Mouse (Mus musculus): ENCODE measurements around the gene Ubiad1. TPM values are rescaled to one million over a fixed set of nuclear protein-coding genes. Genes with fewer than 3 reads are reported as not detected.

Gene Ubiad1
- total RNA-seq, 2 experiments from 2014 or later = 22.7 TPM

GRCm38 (mm10) chr4:148415575-148415974, 29.0 kb downstream of the Ubiad1 start:
- DNase-seq = no peak
- intact Hi-C loops (cut with DNase I) = no loop called here

DNA sequence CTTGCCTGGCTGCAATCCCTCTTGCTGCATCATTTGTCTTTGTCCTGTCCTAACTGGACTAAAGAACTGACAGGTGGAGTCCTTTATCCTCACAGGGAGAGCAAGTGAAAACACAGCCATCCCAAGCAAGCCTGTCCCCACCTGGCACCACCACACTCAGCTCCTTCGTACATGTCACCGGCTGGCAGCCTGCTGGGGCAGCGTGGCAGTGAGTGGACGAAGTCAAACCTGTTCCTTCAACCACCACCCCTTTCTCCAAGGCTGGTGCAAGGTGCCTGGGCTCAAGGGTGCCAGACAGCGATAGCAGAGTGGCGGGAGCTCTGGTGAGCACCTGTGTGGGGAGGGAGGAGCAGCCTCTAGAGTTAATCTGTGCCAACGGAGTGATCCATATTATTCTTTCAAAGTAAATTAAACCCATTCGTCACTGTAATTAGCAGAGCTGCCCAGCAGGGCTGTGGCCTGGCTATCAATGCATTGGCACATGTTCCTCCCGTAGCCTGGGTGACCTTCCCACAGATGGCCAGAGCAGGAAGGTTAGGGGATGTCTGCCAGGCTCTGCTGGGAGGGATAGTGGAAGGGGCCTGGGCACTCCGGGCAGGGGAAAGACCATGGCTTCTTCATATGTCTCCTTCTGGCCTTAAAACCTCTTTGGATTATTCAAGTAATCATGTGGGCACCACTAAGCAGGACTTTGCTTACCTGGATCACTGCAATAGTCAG, 36.2 kb downstream of the Ubiad1 start:
- DNase-seq = no peak
- intact Hi-C loops (cut with DNase I) = no loop called here

DNA sequence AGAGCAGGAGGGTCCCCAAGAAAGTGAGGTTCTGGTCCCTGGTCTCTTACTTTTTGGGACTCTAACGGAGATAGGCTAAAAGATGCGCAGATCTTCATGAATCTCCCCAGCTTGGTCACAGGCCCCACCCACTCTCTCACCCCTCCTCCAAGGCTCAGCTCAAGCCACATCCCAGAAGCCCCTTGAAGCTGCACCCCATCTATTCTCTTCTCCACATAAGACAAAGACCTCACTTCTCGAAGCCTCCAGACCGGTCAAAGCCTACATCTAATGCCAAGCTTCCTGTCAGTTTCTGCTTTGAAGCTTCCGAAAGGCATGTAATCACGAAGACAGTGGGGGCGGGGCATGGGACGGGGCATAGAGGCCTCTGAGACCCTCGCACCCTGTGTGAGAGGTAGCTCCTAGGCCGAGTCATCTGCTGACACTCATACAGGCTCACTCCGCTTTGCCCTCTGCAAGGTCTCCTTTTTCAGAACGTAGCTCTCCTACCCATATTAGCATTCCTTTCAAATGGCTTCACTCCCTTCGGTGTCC, 39.2 kb downstream of the Ubiad1 start:
- DNase-seq = no peak
- intact Hi-C loops (cut with DNase I) = no loop called here

DNA sequence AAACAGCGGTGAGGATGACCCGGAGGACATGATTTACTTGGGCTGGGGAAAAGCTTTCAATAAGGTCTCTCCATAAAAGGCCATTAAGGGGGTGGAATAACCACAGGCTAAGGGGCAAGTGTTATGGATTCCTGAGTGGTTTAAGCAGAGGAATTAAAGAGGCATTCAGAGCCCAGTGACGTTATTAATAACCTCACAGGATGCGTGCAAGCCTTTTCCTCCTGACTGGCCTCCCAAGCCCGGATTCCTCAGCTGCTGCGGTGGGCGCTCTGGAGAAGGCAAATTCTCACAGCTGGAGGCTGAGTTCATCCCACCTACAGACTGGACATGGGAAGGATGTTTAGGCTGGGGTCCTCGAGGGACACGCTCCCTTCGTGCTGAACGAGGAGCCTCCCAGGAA, 39.8 kb downstream of the Ubiad1 start:
- no peak for DNase-seq
- intact Hi-C loops (cut with DNase I) = no loop called here

DNA sequence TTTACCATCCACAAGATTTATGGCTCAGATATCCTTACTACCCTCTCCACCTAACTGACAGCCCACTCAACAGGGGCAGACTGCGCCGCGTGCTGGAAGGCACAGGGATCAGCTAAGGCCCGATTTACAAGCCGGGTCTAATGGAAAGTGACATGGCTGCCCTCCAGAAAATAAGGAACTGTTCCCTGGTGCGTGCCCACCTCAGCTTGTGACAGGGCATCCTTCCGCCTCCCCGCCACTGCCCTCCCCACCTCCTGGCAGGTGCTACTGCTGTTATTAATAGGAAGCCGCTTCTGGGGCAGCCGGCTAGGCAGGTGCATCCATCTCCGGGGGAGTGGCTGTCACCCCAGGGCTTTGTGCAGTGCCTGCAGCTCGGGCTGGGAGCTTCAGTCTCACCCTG, 41.2 kb downstream of the Ubiad1 start:
- intact Hi-C loops (cut with DNase I) = no loop called here

DNA sequence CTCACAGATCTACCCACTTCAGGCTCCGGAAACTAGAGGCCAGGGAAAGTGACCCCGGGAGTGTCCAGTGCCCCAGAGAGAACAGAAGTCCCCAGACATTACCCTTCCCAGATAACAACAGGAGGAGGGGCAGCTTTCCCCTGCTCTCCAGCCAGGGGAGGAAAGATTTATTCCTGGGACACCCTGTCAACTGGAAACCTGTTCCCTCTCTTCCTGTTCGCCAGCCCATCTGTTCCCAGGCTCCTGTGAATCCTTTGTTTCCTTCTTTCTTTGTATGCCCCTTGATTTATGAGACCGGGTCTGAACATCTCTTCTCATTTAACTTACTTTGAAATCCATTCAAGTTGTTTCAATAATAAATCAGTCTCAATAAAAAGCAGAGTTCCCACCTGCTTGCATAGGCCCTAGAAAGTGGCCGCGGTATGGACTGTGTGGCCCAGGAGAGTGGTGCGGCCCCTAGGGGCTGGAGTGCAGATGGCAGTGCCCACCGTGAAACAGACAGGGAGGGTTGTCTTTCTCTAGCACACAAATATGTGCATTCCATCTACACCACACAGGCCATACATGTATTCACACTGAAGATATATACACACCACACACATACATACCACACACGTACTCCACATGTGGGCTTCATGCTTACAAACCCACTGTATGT, 45.0 kb downstream of the Ubiad1 start:
- intact Hi-C loops (cut with DNase I) = no loop called here
- DNase-seq = no peak

More for the DNA sequence above, 41.2 kb downstream of the Ubiad1 start:
- DNase-seq = no peak

- DNase-seq = no peak
- intact Hi-C loops (cut with DNase I) = no loop called here
These were observed 46.9 kb downstream of the Ubiad1 start for GRCm38 (mm10) chr4:148397531-148398287.

GRCm38 (mm10) chr4:148397113-148397512, 47.5 kb downstream of the Ubiad1 start:
- intact Hi-C loops (cut with DNase I) = no loop called here
- DNase-seq = no peak

DNA sequence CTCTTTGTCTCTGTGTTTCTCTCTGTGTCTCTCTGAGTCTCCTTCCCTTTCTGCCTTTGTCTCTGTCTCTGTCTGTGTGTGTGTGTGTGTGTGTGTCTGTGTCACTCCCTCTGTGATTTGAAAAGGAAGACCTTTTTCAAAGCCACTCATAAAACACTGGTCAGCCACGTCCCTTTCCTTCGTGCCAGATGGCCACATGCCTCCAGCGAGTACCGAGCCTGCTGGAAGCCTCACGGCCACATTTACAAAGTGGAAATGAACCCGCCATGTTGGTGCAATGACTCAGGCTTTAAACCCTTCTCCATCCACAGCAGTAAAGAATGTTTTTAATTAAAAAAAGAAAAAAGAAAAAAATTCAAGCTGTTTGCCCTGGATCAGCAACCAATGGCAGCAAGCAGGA, 48.7 kb downstream of the Ubiad1 start:
- intact Hi-C loops (cut with DNase I) = no loop called here
- no peak for DNase-seq

DNA sequence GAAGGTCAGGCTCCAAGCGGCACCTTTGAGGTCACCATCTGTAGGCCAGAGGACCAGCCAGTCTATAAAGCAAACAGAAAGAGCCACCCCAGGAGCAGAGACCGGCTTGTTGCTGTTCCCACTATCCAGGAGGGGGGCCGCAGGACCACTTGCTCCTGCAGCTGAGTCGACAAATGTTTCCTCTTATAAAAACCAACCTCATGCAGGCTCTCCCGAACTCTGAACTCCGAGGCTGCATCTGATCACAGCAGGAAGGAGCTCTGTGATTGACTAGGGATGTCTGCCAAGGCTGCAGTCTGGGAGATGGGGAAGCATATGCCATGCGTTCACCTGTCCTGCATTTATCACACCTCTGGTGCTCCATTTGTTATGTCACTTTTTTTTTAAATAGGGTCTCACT, 49.4 kb downstream of the Ubiad1 start:
- DNase-seq = no peak
- intact Hi-C loops (cut with DNase I) = no loop called here

- DNase-seq = no peak
- intact Hi-C loops (cut with DNase I) = no loop called here
These were observed 52.8 kb downstream of the Ubiad1 start for GRCm38 (mm10) chr4:148391714-148392310.

GRCm38 (mm10) chr4:148389635-148390034, 54.9 kb downstream of the Ubiad1 start:
- DNase-seq = no peak
- intact Hi-C loops (cut with DNase I) = no loop called here

DNA sequence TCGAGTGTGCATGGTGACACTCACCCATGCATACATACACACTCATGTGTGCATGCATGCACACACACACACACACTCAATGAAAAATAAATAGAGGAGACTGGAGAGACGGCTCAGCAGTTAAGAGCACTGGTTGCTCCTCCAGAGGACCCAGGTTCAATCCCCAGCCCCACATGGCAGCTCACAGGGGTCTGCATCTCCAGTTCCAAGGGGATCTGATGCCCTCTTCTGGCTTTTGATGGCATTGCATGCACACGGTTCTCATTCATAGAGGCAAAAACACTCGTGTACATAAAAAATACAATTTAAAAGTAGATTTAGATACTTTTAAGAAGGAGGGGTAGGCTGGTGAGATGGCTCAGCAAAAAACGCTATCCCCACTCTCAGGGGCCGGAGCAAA, 55.5 kb downstream of the Ubiad1 start:
- intact Hi-C loops (cut with DNase I) = no loop called here

DNA sequence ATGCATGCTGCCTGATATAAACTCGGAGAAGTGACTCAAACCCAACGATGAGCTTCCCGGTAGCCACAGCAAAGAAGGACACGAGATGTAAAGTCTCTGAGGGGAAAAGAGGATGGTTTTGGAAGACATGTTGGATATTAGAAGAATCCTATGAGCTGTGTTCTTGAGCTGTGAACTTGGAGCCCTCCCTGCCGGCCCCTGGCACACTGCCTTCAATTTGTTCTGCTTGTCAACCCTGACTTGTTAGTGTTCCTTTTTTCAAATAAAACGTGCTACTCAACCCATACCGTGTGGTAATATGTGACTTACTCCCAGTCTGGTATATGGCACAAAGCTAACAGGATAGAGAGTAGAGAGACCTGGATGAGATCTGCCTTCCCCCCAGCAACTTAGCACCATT, 59.3 kb downstream of the Ubiad1 start:
- intact Hi-C loops (cut with DNase I) = no loop called here
- no peak for DNase-seq

More for the DNA sequence above, 55.5 kb downstream of the Ubiad1 start:
- DNase-seq = no peak

Other genes with a start within 250 kb of the Ubiad1 start
- under 1 TPM in 1 of 2 experiments, not detected in 1; 0.14 TPM for gene Disp3, start 156.8 kb downstream of the Ubiad1 start, total RNA-seq (2021)
- gene Mtor, start 3.8 kb upstream of the Ubiad1 start, total RNA-seq (2021) = 10 to 100 TPM; 57.5 to 59.4 TPM
- 1 to 10 TPM; 3.3 to 4.8 TPM for gene Angptl7, start 55.7 kb upstream of the Ubiad1 start, total RNA-seq (2021)
- gene Exosc10, start 113.7 kb upstream of the Ubiad1 start, total RNA-seq (2021) = 10 to 100 TPM; 55.4 to 56.0 TPM
- gene Srm, start 146.7 kb upstream of the Ubiad1 start, total RNA-seq (2021) = 10 to 100 TPM; 25.4 to 26.8 TPM
- under 1 TPM; 0.29 to 0.30 TPM for gene Masp2, start 157.8 kb upstream of the Ubiad1 start, total RNA-seq (2021)
- 100 to 1,000 TPM; 148 to 181 TPM for gene Tardbp, start 182.2 kb upstream of the Ubiad1 start, total RNA-seq (2021)
- gene Gm572, start 198.5 kb upstream of the Ubiad1 start, total RNA-seq (2021) = 1 to 10 TPM; 4.5 to 5.0 TPM

Data from heart, postnatal 10 days (tissue).